Mouse (Mus musculus) olfactory bulb, adult 2 months (tissue): ENCODE data around the gene Nradd.
A peak's percentile ranks its signal among the peaks of the same experiment; 100 is the strongest.

Source experiments
- CTCF ChIP-seq: fragments of 200-500 bp; IDR thresholded peaks from 2 replicates; pipeline ENCODE4 v1.5.1; 2012; ENCODE audit warnings: low read depth, mild to moderate bottlenecking, low read length, moderate library complexity; ENCODE audit not compliant: insufficient read depth
- POLR2A ChIP-seq: fragments of 200-500 bp; IDR thresholded peaks from 2 replicates; pipeline ENCODE4 v1.6.1; 2012; ENCODE audit warnings: mild to moderate bottlenecking, low read depth, low read length, moderate library complexity; ENCODE audit not compliant: insufficient read depth

DNA sequence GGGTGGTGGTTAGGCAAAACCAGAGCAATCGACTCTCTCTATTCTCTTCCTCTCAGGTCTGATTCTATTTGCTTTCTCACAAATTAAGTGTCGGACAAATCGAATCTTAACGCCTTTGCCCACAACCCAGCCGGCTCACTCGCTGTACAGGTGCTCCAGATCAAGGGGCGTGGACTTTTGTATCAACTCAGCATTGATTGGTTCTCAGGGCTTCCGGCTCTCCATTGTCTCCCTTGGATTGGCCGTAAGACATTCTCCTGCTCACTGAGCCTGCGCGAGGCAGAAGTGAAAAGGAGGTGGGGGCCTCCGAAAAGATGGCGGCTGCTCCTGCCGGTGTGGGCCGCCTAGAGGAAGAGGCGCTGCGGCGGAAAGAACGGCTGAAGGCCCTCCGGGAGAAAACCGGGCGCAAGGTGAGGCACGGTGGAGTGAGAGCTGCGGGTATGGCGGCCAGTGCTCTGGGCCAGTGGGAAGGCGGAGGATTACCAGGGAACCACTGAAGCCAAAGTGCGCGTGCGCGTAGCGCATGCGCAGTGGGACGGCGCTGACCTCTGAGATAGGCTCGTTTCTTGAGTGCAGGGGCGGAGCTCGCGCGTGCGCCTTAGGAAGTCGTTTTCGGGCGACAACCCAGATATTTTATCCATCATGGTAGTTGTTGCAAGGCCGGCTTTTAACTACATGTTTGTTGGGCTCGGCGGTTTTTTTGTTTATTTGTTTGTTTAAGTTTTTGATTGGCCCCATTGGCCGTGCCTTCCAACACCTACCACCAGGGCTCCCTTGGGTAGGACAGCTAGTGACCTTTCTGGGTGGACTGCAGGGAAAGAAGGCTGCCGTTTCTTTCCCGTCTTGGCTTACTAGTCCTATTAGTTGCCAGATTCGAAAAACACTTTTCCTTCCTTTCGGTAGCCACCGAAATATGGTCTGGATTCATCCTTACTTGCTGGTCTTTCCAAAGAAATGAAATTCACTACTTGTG is 32.3 kb upstream of the Nradd start, which contains the start of gene Ccdc12:
- peak; percentile 16; the same call in 1 of the 2 replicates for TF ChIP-seq CTCF
- peak; percentile 94 for TF ChIP-seq POLR2A
